Mouse (Mus musculus) myocyte (in vitro differentiated cells): Measurements from ENCODE around the gene Cd209f.

Experiments used
- E2F4 ChIP-seq: IDR thresholded peaks from one replicate; pipeline ENCODE4 v1.6.1; 2011; ENCODE audit warnings: mild to moderate bottlenecking, control low read depth, moderate library complexity; ENCODE audit not compliant: insufficient read depth
- MYOD1 ChIP-seq, 3 experiments: IDR thresholded peaks; one replicate each; pipeline ENCODE4 v1.6.1; 2011; ENCODE audit warnings: control low read depth in 2 of 3, low read depth in 2 of 3, mild to moderate bottlenecking in 2 of 3, moderate library complexity in 1 of 3; ENCODE audit not compliant: insufficient read length in 2 of 3, control insufficient read depth in 1 of 3
- POLR2A ChIP-seq: IDR thresholded peaks from one replicate; pipeline ENCODE4 v1.6.1; 2011; ENCODE audit warnings: low read depth, mild to moderate bottlenecking, control low read depth, moderate library complexity; ENCODE audit not compliant: insufficient read length
- TCF12 ChIP-seq: IDR thresholded peaks from one replicate; pipeline ENCODE4 v1.6.1; 2011; ENCODE audit warnings: mild to moderate bottlenecking, control low read depth; ENCODE audit not compliant: poor library complexity, insufficient read depth, severe bottlenecking
- USF1 ChIP-seq: IDR thresholded peaks from one replicate; pipeline ENCODE4 v1.6.1; 2011; ENCODE audit warnings: low read depth, mild to moderate bottlenecking, control low read depth, moderate library complexity

DNA sequence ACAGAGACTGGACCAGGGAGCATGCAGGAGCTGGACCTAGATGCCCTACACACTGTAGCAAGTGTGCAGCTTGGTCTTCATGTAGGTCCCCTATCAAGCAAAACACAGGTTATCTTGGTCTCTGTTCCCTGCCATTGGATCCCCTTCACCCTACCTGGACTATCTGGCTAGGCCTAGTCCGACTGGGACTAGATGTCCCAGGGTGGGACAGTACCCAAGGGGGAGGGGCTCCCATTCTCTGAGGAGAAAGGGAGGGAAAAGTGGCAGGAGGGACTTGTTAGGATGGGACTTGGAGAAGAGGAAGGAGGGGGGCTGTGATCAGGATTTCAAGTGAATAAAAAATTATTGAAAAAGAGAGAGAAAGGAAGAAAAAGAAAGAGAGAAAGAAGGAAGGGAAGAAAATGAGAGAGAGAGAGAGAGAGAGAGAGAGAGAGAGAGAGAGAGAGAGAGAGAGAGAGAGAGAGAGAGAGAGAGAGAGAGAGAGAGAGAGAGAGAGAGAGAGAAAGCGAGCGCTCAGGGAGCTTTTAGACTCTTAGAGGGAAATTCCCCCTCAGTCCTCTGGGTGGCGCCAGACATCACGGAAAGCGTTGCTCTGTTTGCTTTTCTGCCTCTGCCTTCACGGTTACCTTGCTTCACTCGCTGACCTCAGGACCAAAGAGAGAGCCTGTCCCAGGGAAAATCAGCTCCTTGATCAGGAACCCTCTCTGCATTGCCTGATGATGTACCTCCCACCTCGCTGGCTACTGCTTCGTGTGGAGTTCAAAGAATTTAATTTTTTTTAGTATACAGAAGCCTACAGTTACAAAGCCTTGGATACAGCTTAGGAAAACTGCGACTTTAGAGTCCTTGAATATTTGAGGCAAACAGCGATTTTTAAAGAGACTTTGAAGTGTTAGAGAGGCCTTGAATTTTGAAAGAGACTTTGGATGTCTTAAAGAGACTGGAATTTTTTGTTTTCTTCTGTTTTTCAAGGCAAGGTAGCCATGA is 34.3 kb upstream of the Cd209f start:
- TF ChIP-seq TCF12 (no peak), POLR2A (no peak), MYOD1 (IDR thresholded peaks at IDR 0.05; ENCODE audit: control insufficient read depth in 1 of 3, insufficient read length in 2 of 3, low read depth in 2 of 3) (no peak), E2F4 (no peak), USF1 (no peak)
